Mouse (Mus musculus) megakaryocyte progenitor cell, adult 5-6 weeks (primary cell): Measurements from ENCODE around the gene Tmem200a. TPM values are rescaled to one million over a fixed set of nuclear protein-coding genes. Genes with fewer than 3 reads are reported as not detected.
"Not testable (repeated sequence)": the region's sequence is repeated elsewhere in the genome, so short reads cannot be mapped to it uniquely, and the experiment has no call there.

Experiments used
- ATAC-seq: replicated peaks from 2 replicates; pipeline ENCODE4 v1.8.0; 2016; ENCODE audit warnings: mild to moderate bottlenecking, moderate TSS enrichment, inconsistent platforms; ENCODE audit not compliant: poor library complexity
- total RNA-seq, 2 experiments: library from RNA; stranded (forward) in 1 of 2; stranded (reverse) in 1 of 2; fragments of 157-497, 149-512 nt in 1 of 2; fragments of 200-1000 nt in 1 of 2; gene quantifications; 2 replicates each; pipeline versions ENCODE4 v1.2.3 to v1.2.4; 2015 to 2017

The Tmem200a gene
- total RNA-seq, 2 experiments from 2014 or later = not detected

DNA sequence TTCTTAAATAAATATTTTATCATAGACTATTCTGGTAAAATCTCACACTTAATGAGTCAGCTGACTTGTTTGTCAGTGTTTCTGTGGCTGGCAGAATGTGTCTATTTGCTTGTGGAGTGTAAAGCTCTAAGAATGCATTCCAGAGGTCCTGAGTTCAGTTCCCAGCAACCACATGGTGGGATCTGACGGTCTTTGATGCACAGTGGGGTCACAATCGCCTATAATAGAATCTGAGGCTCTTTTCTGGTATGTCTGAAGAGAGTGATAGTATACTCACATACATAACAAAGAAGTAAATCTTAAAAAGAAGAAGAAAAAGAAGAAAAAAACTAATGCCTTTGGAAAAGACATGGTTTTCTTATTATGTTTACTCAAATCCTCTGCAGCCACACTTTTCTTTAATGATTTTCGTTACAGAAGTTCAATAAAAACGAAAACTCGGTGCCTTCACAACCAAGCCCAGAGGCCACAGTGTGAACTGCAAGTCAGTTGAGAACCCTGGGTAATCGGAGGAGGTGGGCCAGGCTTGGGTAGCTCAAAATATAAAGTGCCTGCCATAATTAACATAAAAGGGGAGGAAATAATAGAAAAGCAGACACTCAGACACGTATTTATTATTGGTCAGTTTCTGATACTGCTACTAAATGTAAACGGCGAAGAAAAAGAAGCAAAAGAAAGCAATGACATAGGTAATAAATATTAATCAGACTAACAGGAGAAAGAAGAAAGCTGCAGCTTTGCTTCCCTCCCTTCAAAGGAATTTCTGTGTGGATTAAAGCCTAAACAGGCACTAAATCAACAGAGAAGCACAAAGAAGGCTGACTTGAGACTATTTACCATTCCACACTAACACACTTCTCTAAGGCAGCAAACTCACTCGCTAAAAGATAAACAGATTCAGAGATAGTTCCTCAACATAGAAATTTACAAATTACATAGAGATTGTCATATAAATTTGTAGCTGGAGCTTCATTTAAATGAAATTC lies 170.5 kb downstream of the Tmem200a start:
- ATAC-seq = no peak

DNA sequence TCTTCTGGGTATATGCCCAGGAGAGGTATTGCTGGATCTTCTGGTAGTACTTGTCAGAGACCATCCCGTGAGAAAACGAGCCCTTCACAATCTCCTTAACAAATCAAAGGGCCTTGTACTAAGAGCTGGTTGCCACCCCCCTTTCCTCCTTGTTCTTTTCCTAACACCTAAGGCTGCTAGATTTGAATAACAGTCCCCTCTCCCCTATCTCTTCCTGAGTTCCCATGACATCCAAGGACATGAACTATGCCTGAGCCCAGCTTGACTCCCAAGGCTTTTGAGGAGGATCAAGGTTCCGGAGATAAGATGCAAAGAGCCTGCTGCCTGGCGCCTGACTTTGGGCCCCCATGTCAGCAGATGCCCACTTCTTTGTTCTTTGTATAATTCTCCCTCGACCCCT lies 184.7 kb downstream of the Tmem200a start:
- not testable (repeated sequence) for ATAC-seq

DNA sequence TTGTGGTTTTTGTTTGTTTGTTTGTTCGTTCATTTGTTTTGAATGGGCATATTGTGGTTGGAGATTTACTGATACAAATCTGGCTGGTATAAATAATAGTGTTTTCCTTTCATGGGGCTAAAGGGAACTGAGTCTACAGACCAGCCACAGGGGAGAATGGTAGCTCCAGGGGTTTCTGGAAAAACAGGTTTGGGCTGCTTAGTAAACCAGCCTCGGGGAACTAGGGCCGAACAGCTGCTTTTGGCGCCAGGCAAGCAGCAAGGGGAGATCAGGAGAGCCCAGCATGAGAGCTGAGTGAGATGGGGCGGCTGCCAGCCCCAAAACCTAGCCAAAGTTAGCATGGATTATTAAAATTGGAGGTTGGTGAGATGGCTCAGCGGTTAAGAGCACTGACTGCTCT lies 191.6 kb downstream of the Tmem200a start:
- no peak for ATAC-seq

DNA sequence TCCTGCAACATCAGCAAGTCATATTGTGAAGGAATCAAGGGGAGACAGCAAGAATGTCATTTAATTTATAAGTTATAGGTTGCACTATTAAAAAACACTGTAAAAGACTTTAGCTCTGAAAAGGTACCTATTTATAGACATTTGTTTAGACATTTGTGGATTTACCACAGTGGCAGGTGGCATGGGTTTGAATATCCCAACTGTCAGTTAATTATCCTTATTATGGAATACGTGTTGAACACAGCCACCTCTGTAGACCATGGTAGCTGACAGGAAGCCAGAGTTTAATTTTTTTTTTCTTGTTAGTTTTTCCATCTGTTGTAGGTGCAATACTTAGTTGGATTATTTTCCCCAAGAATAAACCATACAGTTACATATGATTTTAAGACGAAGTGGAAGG lies 194.3 kb downstream of the Tmem200a start:
- ATAC-seq = no peak

GRCm38 (mm10) chr10:25877731-25878130 lies 201.1 kb downstream of the Tmem200a start:
- ATAC-seq = no peak

DNA sequence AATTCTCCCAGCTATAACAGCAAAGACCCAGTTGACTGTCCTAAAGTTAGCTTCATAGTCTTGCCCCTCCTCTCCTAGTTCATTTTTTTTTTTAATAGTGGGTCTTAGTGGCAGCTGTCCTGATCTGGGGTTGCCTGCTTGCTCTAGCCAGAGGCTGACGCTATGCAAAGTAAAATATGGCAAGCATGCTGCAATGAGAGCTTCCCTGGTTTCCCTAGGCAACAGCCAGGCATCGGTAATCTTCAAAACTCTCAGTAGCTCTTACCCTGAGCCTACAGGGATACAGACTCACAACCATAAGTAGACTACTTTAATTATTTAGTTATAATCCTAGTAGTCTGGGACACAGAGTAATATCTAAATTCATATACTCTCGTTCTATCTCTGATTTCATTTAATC lies 202.0 kb downstream of the Tmem200a start:
- no peak for ATAC-seq

DNA sequence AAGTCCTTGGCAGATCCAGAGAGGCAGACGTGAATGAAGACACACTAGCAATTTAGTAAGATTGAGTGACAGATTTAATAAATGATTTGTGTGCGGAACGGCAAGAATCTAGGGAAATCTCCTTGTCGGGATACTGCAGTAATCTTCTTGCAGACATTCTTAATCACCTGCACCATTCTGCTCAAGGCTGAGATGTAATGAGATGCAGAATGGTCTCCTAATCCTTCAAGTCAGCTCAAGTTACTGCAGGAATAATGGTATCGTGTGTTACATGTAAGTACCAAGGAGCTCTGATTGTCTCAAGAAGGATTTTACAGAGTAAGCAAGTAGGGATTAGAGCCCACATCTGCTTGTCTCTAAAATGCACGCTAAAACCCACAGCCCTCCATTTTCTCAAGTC lies 210.1 kb downstream of the Tmem200a start:
- no peak for ATAC-seq

Other genes with a start within 250 kb of the Tmem200a start
- not detected in 2 replicates for gene Gm9767, start 797 bp downstream of the Tmem200a start, total RNA-seq (2015)
- gene Gm9767, start 797 bp downstream of the Tmem200a start, total RNA-seq (2017) = not detected in 2 replicates
- 0.07 TPM in 1 of 2 replicates, not detected in the other for gene Samd3, start 150.7 kb upstream of the Tmem200a start, total RNA-seq (2015)
- 0.83 TPM in 1 of 2 replicates, not detected in the other for gene Samd3, start 150.7 kb upstream of the Tmem200a start, total RNA-seq (2017)